Mouse (Mus musculus): ENCODE data around the gene Scgn.

Gene Scgn

DNA sequence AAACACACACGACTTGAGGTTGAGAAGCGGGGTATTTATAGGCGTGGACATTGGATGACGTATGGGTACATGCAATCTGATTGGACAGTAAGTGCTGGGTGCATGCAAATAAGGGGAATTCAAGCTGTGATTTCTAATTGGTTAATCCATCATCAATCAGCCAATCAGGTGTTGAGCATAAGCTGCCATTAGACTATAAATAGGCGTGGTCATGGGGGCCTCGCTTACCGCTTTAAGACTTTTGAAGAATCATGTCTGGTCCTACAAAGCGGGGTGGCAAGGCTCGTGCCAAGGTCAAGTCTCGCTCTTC, 56.8 kb downstream of the Scgn start, which contains the start of gene Hist1h2aa:
Hist1h2aa (plus strand) TSS at position 252 of the 310 bp plus-strand sequence.
- DNase-seq, result no peak

DNA sequence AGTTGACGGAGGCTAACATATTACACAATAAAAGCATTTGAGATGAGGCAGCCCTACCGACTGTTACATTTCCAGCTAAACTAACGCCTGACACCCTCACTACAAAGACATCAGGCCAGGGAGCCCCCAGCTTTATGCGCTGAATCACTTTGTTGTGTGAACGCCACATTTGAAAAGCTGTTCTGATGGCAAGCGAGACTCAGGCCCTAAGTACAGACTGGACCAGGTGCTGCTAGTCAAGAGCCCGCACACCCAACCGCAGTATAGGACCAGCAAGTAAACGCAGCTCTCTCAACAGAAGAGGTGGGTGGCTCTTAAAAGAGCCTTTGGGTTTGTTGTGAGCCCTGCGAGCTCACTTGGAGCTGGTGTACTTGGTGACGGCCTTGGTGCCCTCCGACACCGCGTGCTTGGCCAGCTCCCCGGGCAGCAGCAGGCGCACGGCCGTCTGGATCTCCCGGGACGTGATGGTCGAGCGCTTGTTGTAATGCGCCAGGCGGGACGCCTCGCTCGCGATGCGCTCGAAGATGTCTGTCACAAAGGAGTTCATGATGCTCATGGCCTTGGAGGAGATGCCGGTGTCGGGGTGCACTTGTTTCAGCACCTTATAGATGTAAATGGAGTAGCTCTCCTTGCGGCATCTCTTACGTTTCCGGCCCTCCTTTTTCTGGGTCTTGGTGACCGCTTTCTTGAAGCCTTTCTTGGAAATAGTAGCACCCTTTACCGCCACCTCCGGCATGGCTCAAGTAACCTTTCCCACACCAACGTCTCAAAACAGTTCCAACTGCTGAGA, 57.4 kb downstream of the Scgn start, which contains the start of gene Hist1h2ba:
Hist1h2ba (minus strand) TSS at position 736 of the 790 bp plus-strand sequence.
- no peak for DNase-seq

DNA sequence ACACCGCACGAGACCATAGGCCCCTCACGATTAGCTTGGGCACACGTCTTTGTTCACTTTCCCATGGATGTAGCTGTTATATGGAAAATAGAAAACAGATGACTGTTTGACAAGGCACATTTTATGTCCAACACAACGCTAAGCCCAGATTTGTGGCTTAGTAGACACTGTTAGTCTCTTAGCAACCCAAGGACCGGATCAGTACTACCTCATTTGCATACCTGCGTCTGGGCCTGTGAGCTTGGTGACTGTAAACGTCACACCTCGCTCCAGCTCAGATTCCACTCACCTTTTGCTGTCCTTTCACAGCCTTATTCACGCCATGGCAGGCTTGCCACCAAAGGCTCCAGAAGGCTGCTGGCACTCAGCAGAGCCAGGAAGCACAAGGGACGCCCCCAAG, 60.1 kb downstream of the Scgn start:
- no peak for DNase-seq

DNA sequence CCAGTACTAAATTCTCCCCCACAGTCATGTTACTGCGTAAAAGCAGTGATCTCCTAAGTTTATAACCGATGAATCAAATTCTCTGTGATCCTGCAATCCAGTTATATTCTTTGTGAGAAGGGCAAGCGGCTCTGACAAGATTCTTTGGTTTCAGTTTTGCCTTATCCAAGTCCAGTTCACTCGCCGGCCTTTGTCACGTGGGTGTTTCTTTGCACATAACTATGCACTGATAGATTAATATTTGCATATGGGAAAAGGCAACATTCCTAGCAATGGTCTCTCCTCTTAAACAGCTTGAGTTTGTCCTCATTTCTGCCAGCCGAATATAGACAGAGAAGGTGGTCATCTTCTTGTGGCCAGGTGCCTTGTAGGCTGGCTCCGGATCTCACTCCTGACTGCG, 60.6 kb downstream of the Scgn start:
- DNase-seq, result no peak

DNA sequence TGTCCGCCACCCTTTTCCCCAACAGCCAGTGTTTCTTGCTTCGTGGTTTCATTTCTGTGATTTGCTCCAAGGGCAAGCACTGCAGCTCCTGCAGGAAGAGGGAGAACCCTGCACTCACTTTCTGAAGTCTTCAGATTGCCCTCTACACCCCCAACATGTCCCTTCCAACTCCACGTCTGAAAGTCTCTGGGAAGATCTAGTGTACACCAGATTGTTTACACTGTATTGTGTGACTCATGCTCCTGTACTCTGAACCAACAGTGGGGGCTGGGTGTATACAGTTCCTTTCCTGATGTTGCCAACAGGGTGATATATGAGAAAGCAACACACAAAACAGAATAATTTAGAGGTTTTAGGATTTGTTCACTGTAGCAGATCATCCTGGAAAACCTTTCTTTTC, 62.4 kb downstream of the Scgn start:
- no peak for DNase-seq

DNA sequence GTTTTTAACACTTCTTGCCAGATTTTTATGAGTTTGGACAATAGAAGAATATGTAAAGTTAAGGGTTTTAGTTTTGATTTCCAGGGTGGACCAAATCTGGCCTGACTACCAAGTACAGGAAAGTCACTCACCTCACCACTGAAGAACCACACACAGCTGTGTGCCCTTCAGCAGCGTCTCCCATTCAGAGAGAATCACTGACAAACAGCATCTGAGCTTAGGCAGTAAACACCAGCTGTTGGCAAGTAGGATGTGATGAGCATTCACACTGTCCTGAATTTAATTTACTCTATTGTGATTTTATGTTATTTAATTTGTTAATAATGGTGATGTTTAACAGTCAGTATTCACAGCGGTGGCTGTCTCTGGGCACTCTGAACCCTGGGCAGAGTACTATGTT, 65.2 kb downstream of the Scgn start:
- DNase-seq, result no peak

DNA sequence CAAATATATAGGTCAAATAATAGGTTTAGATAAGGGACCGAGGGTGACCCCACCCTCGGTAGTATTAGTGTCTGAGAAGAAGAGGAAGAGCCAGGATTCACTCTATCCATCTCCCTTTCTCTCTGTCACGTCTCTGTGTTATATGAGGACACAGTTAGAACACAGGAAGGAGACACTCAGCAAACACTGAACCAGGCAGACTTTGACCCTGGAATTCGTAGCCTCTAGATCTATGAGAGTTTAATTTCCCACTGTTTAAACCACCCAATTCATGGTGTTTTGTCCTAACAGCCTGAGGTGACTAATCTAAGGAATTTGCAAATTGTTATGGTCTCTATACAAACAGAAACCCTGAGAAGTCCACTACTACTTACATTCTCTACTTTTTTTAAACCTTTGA, 73.3 kb downstream of the Scgn start:
- no peak for DNase-seq

DNA sequence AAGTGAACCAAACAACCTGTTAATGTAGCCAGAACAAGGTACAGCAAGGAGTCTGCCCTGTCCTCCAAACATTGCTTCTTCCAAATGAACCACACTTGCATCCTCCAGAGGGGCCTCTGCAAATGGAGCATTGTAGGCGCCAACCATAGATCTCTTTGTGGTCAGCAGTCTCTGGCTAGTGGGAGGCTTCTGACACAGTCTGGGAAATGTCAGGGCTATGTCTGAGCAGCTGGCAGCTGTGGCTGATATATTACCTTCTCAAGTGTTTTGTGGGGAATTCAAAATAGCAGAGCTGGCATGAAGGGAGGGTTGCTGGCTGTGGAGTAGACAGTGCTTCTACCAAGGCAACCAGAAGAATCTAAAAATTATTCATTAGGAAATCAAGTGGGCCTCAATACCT, 74.9 kb downstream of the Scgn start:
- no peak for DNase-seq

DNA sequence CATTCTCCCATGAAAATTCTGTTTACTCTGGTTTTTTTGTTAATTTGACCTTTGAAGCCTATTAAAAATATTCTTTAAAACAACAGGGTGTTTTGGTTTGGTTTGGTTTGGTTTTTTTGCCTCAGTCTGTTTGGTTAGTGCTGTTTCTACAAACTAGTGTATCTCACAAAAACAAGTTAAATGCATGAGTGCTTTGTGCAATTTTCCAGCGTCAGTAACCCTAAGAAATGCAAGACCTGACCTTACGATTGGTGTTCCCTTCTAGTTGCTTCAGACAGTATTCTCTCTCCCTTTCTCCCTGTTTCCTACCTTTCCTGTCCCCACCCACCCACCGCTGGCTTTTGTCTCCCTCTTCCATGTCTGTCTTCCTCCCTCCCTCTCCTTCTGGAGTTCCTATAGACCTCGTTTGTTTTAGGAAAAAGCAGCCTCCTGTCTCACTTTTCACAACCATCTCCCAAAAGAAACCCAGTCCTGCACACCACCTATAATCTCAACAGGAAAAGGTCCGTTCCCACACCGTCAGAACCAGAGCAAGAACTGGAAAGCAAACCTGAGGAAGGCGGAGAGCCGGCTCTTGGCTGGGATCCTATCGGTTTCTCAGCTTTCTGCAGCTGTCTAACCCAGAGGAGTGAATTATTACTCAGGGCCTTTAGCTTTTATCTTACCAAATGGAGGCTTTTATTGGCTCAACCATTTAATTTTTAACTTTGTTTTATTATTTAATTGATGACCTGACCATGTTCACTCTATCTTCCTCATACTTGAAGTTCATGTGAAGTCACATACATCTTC, 76.4 kb downstream of the Scgn start, which contains the start of gene Slc17a4:
Slc17a4 (minus strand) TSS at position 634 of the 792 bp plus-strand sequence.
- DNase-seq, result no peak

DNA sequence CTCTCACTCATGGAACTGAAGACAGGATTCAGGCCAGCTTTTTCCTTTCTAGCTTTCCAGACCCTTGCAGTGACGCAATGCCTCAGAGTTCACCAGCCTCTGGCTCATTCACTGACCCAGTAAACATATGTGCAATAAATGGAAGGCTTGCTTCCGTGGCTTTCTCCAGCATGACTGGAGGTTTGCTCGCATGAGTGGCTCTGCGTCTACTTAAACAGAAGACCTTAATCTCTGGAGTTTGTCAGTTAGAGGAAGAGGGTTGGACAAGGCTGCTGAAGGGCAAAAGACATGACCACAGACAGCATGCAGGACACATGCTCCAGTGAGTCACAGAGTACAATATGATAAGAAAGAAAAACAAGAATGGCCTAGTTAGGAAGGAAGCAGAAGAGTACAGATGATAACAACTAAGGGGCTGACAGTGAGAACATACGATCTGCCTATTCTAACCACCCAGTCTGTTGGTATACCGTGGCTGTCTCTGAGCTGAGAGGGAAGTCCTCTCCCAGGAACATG, 77.2 kb downstream of the Scgn start:
- no peak for DNase-seq

DNA sequence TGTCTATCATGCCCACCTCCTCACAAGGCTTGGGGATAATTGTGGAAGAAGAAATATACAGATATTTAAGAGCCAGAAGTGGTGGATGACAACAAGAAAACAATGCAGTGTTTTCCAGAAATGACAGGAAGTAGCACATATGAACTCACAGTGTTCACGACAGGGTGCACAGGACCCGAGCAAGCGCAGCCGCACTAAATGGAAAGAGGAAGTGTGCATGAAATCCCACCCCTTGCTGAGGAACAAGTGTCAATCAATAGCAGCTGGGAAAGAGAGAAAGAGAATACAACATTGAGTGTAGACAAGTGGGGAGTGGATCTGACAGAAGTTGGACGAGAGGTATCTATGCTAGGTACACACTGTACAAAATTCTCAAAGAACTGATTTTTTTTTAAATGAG, 79.7 kb downstream of the Scgn start:
- DNase-seq, result no peak

DNA sequence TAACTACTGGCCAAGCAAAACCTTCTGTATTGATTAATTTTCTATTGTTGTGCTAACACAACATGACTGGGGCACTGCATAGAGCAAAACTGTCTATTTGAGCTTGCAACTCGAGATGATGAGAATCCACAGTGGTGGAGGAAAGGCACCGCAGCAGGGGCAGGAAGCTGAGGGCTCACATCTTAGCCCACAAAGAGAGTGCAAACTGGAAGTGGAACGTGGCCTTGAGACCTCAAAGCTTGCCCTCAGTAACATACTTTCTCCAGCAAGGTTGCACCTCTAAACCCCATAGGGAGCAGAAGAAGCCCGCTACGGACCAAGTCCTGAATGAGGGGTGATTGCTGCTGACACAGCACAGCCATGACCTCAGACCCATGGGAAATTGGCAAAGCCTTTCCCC, 80.9 kb downstream of the Scgn start:
- no peak for DNase-seq

DNA sequence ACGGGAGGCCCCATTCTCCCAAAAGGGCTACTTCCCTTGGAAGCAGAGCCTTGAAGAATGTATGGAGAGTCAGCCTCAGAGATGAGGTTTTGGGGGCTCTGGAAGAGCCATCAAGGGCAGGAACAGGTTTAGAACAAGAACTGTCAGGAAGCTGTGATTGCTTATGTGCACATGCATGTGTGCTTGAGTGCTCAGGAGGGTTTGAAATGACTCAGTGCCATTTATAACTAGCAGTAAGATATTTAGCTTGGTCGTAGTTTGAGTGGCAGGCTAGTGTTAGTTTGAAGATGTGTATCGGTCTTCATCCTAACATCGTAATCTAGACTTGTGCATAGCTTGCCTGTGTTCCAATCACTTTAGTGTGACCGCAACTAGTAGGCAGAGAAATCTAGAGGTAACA, 84.1 kb downstream of the Scgn start:
- DNase-seq, result no peak
